Comparison of ENCODE assay signal across 31 mouse cellular contexts in the genomic region with DNA sequence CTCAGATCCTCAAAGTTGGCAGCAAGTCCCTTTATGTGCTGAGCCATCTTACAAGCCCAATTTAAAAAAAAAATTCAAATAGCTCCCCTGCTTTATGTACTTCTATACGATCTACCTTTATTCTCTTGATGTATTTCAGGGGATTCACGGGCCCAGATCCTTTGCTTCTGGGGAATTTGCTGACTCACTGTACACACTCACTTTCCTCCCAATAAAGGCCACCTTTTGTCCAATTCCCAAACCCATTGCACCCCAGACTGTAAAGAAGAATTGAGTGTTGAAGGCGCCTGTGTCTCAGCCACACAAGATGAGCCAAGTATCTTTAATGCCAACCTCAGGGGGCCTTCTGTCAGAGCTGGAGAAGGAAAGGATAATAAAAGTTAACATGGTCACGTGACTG.
"Had no signal": no experiment of that assay in that cellular context is flagged by ENCODE, and none has a peak within 500 bp of the region (broad histone marks: within the 10 kb centered on the region; RNA-seq: fewer than 3 reads in every experiment).

No protein-coding gene starts in this region.

- DNase-seq: left cerebral cortex, postnatal 4 days; liver; liver, embryonic 13.5 days; liver, postnatal 0 days; lung, adult 2 months; lung, embryonic 14.5 days; lung, postnatal 10 days; lung, postnatal 14 days; lung, postnatal 36 days; lung, postnatal 4 days; midbrain, embryonic 14.5 days had no signal

- ATAC-seq: liver, embryonic 12.5 days; liver, postnatal 0 days; lung, postnatal 0 days; midbrain, embryonic 13.5 days; midbrain, embryonic 15.5 days; midbrain, embryonic 16.5 days had no signal

- H3K4me3 ChIP-seq: limb, embryonic 10.5 days; limb, embryonic 12.5 days; limb, embryonic 13.5 days; limb, embryonic 15.5 days; liver, embryonic 12.5 days; liver, embryonic 13.5 days; liver, embryonic 15.5 days; lung, embryonic 15.5 days; megakaryocyte, embryonic 14.5 days; midbrain, embryonic 10.5 days; midbrain, embryonic 12.5 days; midbrain, embryonic 13.5 days; midbrain, embryonic 15.5 days; myocyte; neural tube, embryonic 12.5 days; neural tube, embryonic 13.5 days had no signal

- H3K9ac ChIP-seq: limb, embryonic 12.5 days; limb, embryonic 13.5 days; limb, embryonic 15.5 days; liver, embryonic 12.5 days; liver, embryonic 13.5 days; liver, embryonic 14.5 days; liver, embryonic 15.5 days; liver, postnatal 0 days; lung, embryonic 14.5 days; lung, embryonic 15.5 days; midbrain, embryonic 12.5 days; midbrain, embryonic 13.5 days; midbrain, embryonic 15.5 days; neural tube, embryonic 12.5 days; neural tube, embryonic 13.5 days had no signal

- H3K4me2 ChIP-seq: limb, embryonic 12.5 days; limb, embryonic 13.5 days; limb, embryonic 15.5 days; liver, embryonic 11.5 days; liver, embryonic 12.5 days; liver, embryonic 13.5 days; liver, embryonic 15.5 days; lung, embryonic 14.5 days; lung, embryonic 15.5 days; midbrain, embryonic 12.5 days; midbrain, embryonic 13.5 days; midbrain, embryonic 15.5 days; neural tube, embryonic 12.5 days; neural tube, embryonic 13.5 days had no signal

- H3K4me1 ChIP-seq: limb, embryonic 10.5 days; limb, embryonic 12.5 days; limb, embryonic 13.5 days; limb, embryonic 15.5 days; liver, embryonic 12.5 days; liver, embryonic 13.5 days; liver, embryonic 15.5 days; lung, embryonic 15.5 days; megakaryocyte, embryonic 14.5 days; midbrain, embryonic 10.5 days; midbrain, embryonic 12.5 days; midbrain, embryonic 13.5 days; midbrain, embryonic 15.5 days; neural tube, embryonic 12.5 days; neural tube, embryonic 13.5 days had no signal

- H3K36me3 ChIP-seq: limb, embryonic 10.5 days; limb, embryonic 12.5 days; limb, embryonic 13.5 days; limb, embryonic 15.5 days; liver, embryonic 12.5 days; liver, embryonic 13.5 days; liver, embryonic 15.5 days; lung, embryonic 15.5 days; midbrain, embryonic 10.5 days; midbrain, embryonic 12.5 days; midbrain, embryonic 13.5 days; midbrain, embryonic 15.5 days; neural tube, embryonic 12.5 days; neural tube, embryonic 13.5 days had no signal

- H3K27me3 ChIP-seq: limb, embryonic 12.5 days; limb, embryonic 13.5 days; limb, embryonic 15.5 days; liver, embryonic 12.5 days; liver, embryonic 13.5 days; liver, embryonic 15.5 days; lung, embryonic 15.5 days; midbrain, embryonic 12.5 days; midbrain, embryonic 13.5 days; midbrain, embryonic 15.5 days; neural tube, embryonic 12.5 days; neural tube, embryonic 13.5 days had no signal

- H3K27ac ChIP-seq: limb, embryonic 10.5 days; limb, embryonic 12.5 days; limb, embryonic 13.5 days; limb, embryonic 15.5 days; liver, embryonic 12.5 days; liver, embryonic 13.5 days; liver, embryonic 14.5 days; liver, embryonic 15.5 days; lung, embryonic 15.5 days; macrophage; midbrain, embryonic 10.5 days; midbrain, embryonic 12.5 days; midbrain, embryonic 13.5 days; midbrain, embryonic 15.5 days; neural tube, embryonic 12.5 days; neural tube, embryonic 13.5 days had no signal

- H3K9me3 ChIP-seq: limb, embryonic 10.5 days; limb, embryonic 12.5 days; limb, embryonic 13.5 days; limb, embryonic 15.5 days; liver, embryonic 12.5 days; liver, embryonic 13.5 days; liver, embryonic 15.5 days; lung, embryonic 15.5 days; megakaryocyte, embryonic 14.5 days; midbrain, embryonic 10.5 days; midbrain, embryonic 12.5 days; midbrain, embryonic 13.5 days; midbrain, embryonic 15.5 days; neural tube, embryonic 12.5 days; neural tube, embryonic 13.5 days had no signal
